Mouse (Mus musculus) heart, postnatal 0 days (tissue): ENCODE measurements around the gene Tmem91.

Experiments
- CTCF ChIP-seq: IDR thresholded peaks from 2 replicates; pipeline ENCODE4 v1.5.1; 2016; ENCODE audit warnings: antibody characterized with exemption, control low read depth, low read depth
- EP300 ChIP-seq: IDR thresholded peaks from 2 replicates; pipeline ENCODE4 v1.6.1; 2016; ENCODE audit warnings: antibody characterized with exemption, low read depth

DNA sequence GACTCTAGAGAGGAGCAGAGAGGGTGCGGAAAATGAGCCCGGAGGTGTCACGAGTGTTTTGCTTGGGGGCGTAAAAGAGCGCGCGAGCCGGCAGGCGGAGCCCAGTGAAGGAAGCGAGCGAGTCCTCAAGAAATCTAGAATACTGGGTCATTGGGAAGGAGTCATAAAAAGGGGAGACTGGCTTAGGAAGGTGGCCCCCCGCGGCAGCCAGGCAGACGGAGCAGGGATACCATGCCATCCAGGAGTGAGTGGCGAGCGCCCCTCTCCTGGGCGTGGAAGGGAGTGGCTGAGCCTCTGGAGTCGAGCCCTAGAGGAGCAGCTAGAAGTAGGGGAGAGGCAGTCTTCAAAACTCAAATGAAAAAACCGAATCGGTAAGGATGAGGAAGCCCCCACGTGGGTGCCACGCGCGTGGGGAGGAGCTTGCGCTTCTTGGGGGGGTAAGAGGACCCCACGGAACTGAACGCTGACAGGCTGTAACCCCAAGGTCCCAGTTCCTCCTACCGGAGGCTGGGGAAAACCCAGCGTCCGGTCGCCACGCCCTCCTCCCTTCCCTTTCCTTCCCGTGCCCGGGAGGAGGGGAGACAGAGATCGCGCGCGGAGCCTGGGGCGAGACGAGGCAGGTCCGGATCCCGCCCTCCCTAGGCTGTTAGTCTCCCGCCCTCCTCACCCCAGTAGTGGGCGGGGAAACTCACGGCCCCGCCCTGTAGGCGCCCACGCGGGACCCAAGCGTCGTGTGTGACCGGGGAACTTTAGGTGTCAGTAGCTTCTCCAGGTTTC, 14.0 kb upstream of the Tmem91 start:
- peak; percentile 32; the same call in 1 of the 2 replicates for TF ChIP-seq EP300
- TF ChIP-seq CTCF, result no peak
